Mouse (Mus musculus) heart, postnatal 0 days (tissue): Measurements from ENCODE around the gene A930004D18Rik.

ENCODE experiments used
- CTCF ChIP-seq: IDR thresholded peaks from 2 replicates; pipeline ENCODE4 v1.5.1; 2016; ENCODE audit warnings: antibody characterized with exemption, control low read depth, low read depth
- EP300 ChIP-seq: IDR thresholded peaks from 2 replicates; pipeline ENCODE4 v1.6.1; 2016; ENCODE audit warnings: antibody characterized with exemption, low read depth

DNA sequence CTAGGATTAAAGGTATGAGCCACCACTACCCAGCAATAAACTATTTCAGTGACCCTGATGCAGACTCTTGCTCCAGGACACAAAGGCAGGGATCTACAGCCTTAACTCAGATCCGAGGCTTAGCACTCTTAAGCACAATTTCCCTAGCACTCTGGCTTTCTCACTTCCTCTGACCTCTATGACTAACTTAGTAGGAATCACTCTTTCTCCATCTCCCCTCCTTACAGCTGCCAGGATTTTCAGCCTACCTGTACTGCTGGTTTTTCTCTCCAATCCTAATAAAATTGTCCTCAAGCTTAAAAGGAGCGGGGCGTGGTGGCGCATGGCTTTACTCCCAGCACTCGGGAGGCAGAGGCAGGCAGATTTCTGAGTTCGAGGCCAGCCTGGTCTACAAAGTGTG is 20.2 kb downstream of the A930004D18Rik start:
- TF ChIP-seq CTCF (no peak), EP300 (no peak)
